Mouse (Mus musculus): ENCODE measurements around the gene Anpep.

Anpep gene

GRCm38 (mm10) chr7:79860811-79861210, at the start of gene Anpep:
TSS of gene Anpep (minus strand) at chr7:79861059.
- no peak for DNase-seq (ENCODE audit: low spot score in 2 of 2)

GRCm38 (mm10) chr7:79907356-79907755, 46.5 kb upstream of the Anpep start:
- no peak for DNase-seq (ENCODE audit: low spot score in 2 of 2)

GRCm38 (mm10) chr7:79906914-79907313, 46.1 kb upstream of the Anpep start:
- no peak for DNase-seq (ENCODE audit: low spot score in 2 of 2)

GRCm38 (mm10) chr7:79905193-79905592, 44.3 kb upstream of the Anpep start:
- no peak for DNase-seq (ENCODE audit: low spot score in 2 of 2)

GRCm38 (mm10) chr7:79903160-79903792, 42.4 kb upstream of the Anpep start:
- DNase-seq (ENCODE audit: low spot score in 2 of 2): no peak

- DNase-seq (ENCODE audit: low spot score in 2 of 2): no peak
These were observed 39.9 kb upstream of the Anpep start for GRCm38 (mm10) chr7:79900753-79901152.

- DNase-seq (ENCODE audit: low spot score in 2 of 2): no peak
These were observed 34.4 kb upstream of the Anpep start for GRCm38 (mm10) chr7:79895225-79895624.

- no peak for DNase-seq (ENCODE audit: low spot score in 2 of 2)
These were observed 33.9 kb upstream of the Anpep start for GRCm38 (mm10) chr7:79894790-79895189.

- no peak for DNase-seq (ENCODE audit: low spot score in 2 of 2)
These were observed 31.9 kb upstream of the Anpep start for GRCm38 (mm10) chr7:79892576-79893428.

GRCm38 (mm10) chr7:79890436-79891221, 29.8 kb upstream of the Anpep start:
- DNase-seq (ENCODE audit: low spot score in 2 of 2): no peak

- no peak for DNase-seq (ENCODE audit: low spot score in 2 of 2)
These were observed 27.7 kb upstream of the Anpep start for GRCm38 (mm10) chr7:79888603-79889002.

GRCm38 (mm10) chr7:79883613-79884334, 22.9 kb upstream of the Anpep start:
- no peak for DNase-seq (ENCODE audit: low spot score in 2 of 2)

GRCm38 (mm10) chr7:79881901-79882300, 21.0 kb upstream of the Anpep start:
- no peak for DNase-seq (ENCODE audit: low spot score in 2 of 2)

GRCm38 (mm10) chr7:79880998-79881397, 20.1 kb upstream of the Anpep start:
- no peak for DNase-seq (ENCODE audit: low spot score in 2 of 2)

GRCm38 (mm10) chr7:79880033-79880432, 19.2 kb upstream of the Anpep start:
- no peak for DNase-seq (ENCODE audit: low spot score in 2 of 2)

- no peak for DNase-seq (ENCODE audit: low spot score in 2 of 2)
These were observed 17.7 kb upstream of the Anpep start for GRCm38 (mm10) chr7:79878455-79879025.

GRCm38 (mm10) chr7:79873407-79873806, 12.5 kb upstream of the Anpep start:
- DNase-seq (ENCODE audit: low spot score in 2 of 2): no peak

- no peak for DNase-seq (ENCODE audit: low spot score in 2 of 2)
These were observed 11.0 kb upstream of the Anpep start for GRCm38 (mm10) chr7:79871797-79872345.

GRCm38 (mm10) chr7:79869072-79869719, 8.3 kb upstream of the Anpep start:
- no peak for DNase-seq (ENCODE audit: low spot score in 2 of 2)

- DNase-seq (ENCODE audit: low spot score in 2 of 2): no peak
These were observed 7.6 kb upstream of the Anpep start for GRCm38 (mm10) chr7:79868475-79868874.

- DNase-seq (ENCODE audit: low spot score in 2 of 2): no peak
These were observed 7.0 kb upstream of the Anpep start for GRCm38 (mm10) chr7:79867861-79868260.

All from frontal cortex, postnatal 10 days (tissue).